Mouse (Mus musculus) liver, embryonic 16.5 days (tissue): Measurements from ENCODE around the gene Mtmr10. TPM values are rescaled to one million over a fixed set of nuclear protein-coding genes. Genes with fewer than 3 reads are reported as not detected.

Experiments
- ATAC-seq: fragments of 200-750 bp; cut with Nextera tagmentation; 2 replicates; pipeline ENCODE4 v1.8.0; 2017; ENCODE audit warnings: low read depth, mild to moderate bottlenecking, moderate number of reproducible peaks, moderate library complexity
- H3K27ac ChIP-seq: fragments of 300-500 bp; sonication (generic); 2 replicates; pipeline ENCODE4 v1.5.1; 2014; ENCODE audit warnings: mild to moderate bottlenecking, low read length
- H3K27me3 ChIP-seq: fragments of 300-500 bp; sonication (generic); 2 replicates; pipeline ENCODE4 v1.6.1; 2014; ENCODE audit warnings: low read depth, low read length, mixed read lengths; ENCODE audit not compliant: control insufficient read depth, insufficient read depth
- H3K36me3 ChIP-seq: fragments of 300-500 bp; sonication (generic); 2 replicates; pipeline ENCODE4 v1.6.1; 2014; ENCODE audit warnings: mild to moderate bottlenecking; ENCODE audit not compliant: control insufficient read depth, insufficient read depth
- H3K4me1 ChIP-seq: fragments of 300-500 bp; sonication (generic); 2 replicates; pipeline ENCODE4 v1.6.1; 2014; ENCODE audit warnings: low read depth, low read length, mixed read lengths; ENCODE audit not compliant: control insufficient read depth
- H3K4me2 ChIP-seq: fragments of 300-500 bp; sonication (generic); 2 replicates; pipeline ENCODE4 v1.6.1; 2014; ENCODE audit warnings: low read depth, low read length, mixed read lengths
- H3K4me3 ChIP-seq: fragments of 300-500 bp; sonication (generic); 2 replicates; pipeline ENCODE4 v1.5.1; 2014; ENCODE audit warnings: low read depth, mild to moderate bottlenecking, low read length
- H3K9ac ChIP-seq: fragments of 300-500 bp; sonication (generic); 2 replicates; pipeline ENCODE4 v1.6.1; 2014; ENCODE audit warnings: low read depth, low read length
- H3K9me3 ChIP-seq: fragments of 300-500 bp; sonication (generic); replicated peaks from 2 replicates; pipeline ENCODE4 v1.6.1; 2016; ENCODE audit warnings: low read length; ENCODE audit not compliant: control insufficient read depth
- WGBS: fragments of 180-500 bp; shearing (Covaris S2); extraction: QIAGEN DNeasy Blood & Tissue Kit; methylation state at CpG from one replicate; pipeline ENCODE4 v1.1.7; 2014; ENCODE audit not compliant: insufficient replicate concordance; 5-methylcytosine and 5-hydroxymethylcytosine counted together
- polyA plus RNA-seq: library from polyadenylated mRNA; unstranded; fragments of >200 nt; fragmentation: Nextera tagmentation; extraction: Ambion mirVana; gene quantifications from 2 replicates; pipeline ENCODE4 v1.2.1, GENCODE M21; 2015

The Mtmr10 gene
- polyA plus RNA-seq, 1 experiment from 2014 or later, result 5.7 TPM

DNA sequence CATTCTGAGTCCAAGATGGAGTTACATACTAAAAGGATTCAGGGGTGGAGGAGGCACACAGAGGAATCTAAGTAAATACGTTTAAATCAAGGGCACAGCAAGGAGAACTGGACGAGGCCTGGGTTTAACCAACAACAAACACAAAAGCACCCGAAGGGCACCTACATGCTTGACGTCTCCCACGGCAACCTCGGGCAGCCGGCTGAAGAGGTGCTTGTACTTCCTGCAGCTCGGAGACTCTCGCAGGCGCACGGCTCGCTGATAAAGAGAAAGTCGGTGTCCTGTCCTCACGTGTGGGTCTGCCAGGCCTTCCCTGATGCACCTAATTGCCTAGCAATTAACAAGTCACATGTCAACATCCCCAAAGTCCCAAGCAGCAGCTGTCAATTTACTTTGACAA is 66.8 kb downstream of the Mtmr10 start:
- Histone ChIP-seq H3K27ac (no peak overlapping the region), H3K4me3 (no peak overlapping the region), H3K4me2 (no peak overlapping the region), H3K36me3 (no peaks in the 10 kb centered on the region), H3K9me3 (no peaks in the 10 kb centered on the region), H3K4me1 (no peaks in the 10 kb centered on the region), H3K27me3 (no peaks in the 10 kb centered on the region), H3K9ac (no peak overlapping the region)
- no peak for ATAC-seq
- WGBS, result 78% methylated on average over 14 of the region's 14 CpGs

DNA sequence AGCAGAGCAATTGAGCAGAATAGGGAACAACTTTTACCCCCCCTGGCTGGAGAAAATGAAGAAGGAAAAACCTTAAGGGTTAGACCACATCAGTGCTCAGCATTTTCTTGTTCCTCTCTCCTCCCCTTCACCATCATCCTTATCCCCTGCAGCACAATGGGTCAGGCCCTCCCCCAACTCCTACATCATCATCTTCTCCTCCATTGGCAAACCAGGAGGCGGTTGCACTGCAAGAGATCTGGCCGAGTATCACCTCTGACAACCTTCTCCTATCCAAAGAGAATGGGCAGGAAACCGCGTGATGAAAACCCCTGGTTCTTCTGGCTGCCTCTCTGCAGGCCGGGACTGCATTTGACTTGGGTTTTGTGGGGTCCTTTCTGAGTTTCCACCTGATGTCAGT is 69.2 kb downstream of the Mtmr10 start:
- Histone ChIP-seq H3K9ac (no peak overlapping the region), H3K4me3 (no peak overlapping the region), H3K9me3 (no peaks in the 10 kb centered on the region), H3K27ac (no peak overlapping the region), H3K27me3 (no peaks in the 10 kb centered on the region), H3K4me1 (no peaks in the 10 kb centered on the region), H3K4me2 (no peak overlapping the region), H3K36me3 (no peaks in the 10 kb centered on the region; the same call in 1 of the 2 replicates)
- peak; percentile 15; the same call in 1 of the 2 replicates for ATAC-seq
- 71% methylated on average over 5 of the region's 5 CpGs for WGBS

DNA sequence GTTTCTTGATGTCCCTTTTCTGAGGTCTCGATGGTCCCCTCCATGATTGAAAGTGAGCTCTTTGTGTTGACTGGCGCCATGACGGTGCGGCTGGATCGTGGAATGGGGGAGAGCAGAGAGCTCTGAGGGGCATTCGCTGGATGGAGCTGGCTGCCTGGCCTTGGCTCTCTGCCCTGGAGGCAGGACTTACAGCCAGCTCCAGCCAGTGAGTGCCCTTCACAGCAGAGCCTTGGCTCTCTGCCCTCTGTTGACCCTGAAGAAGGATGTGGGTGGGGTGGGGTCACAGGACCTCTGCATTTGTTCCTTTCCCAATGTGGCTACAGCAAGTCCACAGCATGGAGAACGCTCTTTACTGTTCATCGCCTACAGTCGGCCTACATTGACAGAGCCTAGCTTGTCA is 70.0 kb downstream of the Mtmr10 start:
- no peaks in the 10 kb centered on the region for H3K9me3 ChIP-seq
- ATAC-seq, result peak; percentile 39
- no peak overlapping the region for H3K27ac ChIP-seq
- 73% methylated on average over 9 of the region's 9 CpGs for WGBS
- H3K4me1 ChIP-seq, result no peaks in the 10 kb centered on the region
- no peak overlapping the region for H3K9ac ChIP-seq
- no peaks in the 10 kb centered on the region; the same call in 1 of the 2 replicates for H3K36me3 ChIP-seq
- no peaks in the 10 kb centered on the region for H3K27me3 ChIP-seq
- H3K4me3 ChIP-seq, result no peak overlapping the region
- H3K4me2 ChIP-seq, result no peak overlapping the region

DNA sequence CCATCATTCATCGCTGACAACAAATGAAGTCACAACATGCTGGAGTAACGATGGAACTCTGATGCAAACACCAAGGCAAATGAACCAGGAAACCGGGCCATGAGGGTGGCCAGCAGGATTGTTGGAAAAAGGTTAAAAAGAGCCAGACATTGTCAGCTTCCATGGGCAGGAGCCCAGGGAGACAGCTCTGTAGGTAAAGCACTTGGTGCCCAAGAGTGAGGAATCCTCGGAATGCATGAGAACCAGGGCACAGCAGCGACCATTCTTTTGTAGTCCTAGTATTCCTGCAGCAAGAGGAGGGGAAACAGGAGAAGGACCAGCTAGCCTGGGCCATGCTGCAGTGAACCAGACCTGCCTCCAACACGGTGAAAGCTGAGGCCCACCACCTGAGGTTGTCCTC is 71.2 kb downstream of the Mtmr10 start:
- 75% methylated on average over 6 of the region's 6 CpGs for WGBS
- no peaks in the 10 kb centered on the region; the same call in 1 of the 2 replicates for H3K36me3 ChIP-seq

GRCm38 (mm10) chr7:64359943-64360585 is 72.6 kb downstream of the Mtmr10 start:
- H3K9me3 ChIP-seq, result no peaks in the 10 kb centered on the region
- ATAC-seq, result no peak
- 71% methylated on average over 20 of the region's 20 CpGs for WGBS
- no peaks in the 10 kb centered on the region; the same call in 1 of the 2 replicates for H3K36me3 ChIP-seq
- no peaks in the 10 kb centered on the region for H3K4me1 ChIP-seq
- no peak overlapping the region for H3K4me2 ChIP-seq
- H3K9ac ChIP-seq, result no peak overlapping the region
- no peak overlapping the region for H3K4me3 ChIP-seq
- H3K27ac ChIP-seq, result no peak overlapping the region
- no peaks in the 10 kb centered on the region for H3K27me3 ChIP-seq

More for the DNA sequence above, 71.2 kb downstream of the Mtmr10 start:
- Histone ChIP-seq H3K27ac (no peak overlapping the region), H3K4me2 (no peak overlapping the region), H3K9me3 (no peaks in the 10 kb centered on the region), H3K9ac (no peak overlapping the region), H3K4me3 (no peak overlapping the region), H3K27me3 (no peaks in the 10 kb centered on the region), H3K4me1 (no peaks in the 10 kb centered on the region)
- ATAC-seq, result no peak

DNA sequence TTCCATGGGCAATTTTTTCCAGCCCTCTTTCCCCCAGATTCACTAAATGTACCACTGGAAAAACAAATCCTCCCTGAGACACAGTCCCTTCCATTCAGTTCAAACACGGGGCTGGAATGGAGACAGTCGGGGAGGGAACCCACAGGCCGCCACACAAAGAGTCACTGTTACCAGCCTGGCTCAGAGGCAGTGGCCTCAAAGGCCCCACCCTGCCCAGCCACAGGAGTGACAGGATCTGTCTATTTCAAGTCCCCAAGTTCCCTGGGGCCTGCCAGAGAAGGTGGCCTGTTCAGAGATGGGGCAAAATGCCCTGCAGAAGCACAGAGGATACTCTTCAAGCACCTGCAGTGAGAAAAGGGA is 73.1 kb downstream of the Mtmr10 start:
- H3K4me1 ChIP-seq, result no peaks in the 10 kb centered on the region
- WGBS, result 43% methylated on average over 3 of the region's 3 CpGs
- H3K36me3 ChIP-seq, result no peaks in the 10 kb centered on the region; the same call in 1 of the 2 replicates
- H3K9ac ChIP-seq, result no peak overlapping the region
- ATAC-seq, result no peak
- no peak overlapping the region for H3K4me2 ChIP-seq
- H3K9me3 ChIP-seq, result no peaks in the 10 kb centered on the region
- H3K27me3 ChIP-seq, result no peaks in the 10 kb centered on the region
- no peak overlapping the region for H3K27ac ChIP-seq
- no peak overlapping the region for H3K4me3 ChIP-seq

DNA sequence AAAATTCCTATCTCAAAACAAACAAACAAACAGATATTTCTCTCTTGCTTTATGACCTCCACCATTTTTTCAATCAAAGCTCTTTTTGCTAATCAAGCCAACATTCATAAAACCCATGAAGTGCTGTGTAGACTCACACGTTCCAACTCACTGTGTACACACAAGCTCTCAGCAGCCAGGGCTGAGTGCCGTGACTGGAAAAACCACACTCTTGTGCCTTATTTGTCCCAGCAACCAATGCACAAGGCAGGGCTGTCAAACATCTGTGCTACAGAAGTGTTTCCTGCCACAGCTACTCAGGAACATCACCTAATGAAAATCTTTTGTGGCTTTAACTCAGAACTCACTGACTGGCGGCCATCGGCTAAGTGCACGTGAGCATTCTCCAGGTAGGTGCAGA is 78.4 kb downstream of the Mtmr10 start:
- no peak for ATAC-seq

DNA sequence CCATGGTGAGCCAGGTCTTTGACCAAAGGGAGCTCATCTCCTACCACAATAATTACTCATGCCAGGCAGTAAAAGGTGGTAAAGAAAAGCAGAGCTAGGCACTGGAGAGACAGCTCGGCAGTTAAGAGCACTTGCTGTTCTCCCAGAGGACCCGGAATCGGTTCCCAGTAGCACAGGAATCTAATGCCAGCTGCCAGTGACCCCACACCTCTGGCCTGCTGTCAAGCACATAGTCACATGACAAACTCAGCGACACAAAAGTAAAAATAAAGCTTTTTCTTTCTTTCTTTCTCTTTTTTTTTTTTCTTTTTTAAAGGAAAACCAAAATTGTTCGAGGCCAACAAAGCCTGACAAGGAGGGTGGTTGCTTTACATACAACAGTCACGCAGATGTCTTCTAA is 82.4 kb downstream of the Mtmr10 start:
- ATAC-seq, result no peak
- H3K4me1 ChIP-seq, result peaks cover 4% of the 10 kb centered on the region
- 77% methylated on average over 6 of the region's 6 CpGs for WGBS
- no peak overlapping the region for H3K9ac ChIP-seq
- H3K36me3 ChIP-seq, result no peaks in the 10 kb centered on the region
- no peak overlapping the region for H3K4me3 ChIP-seq
- H3K27ac ChIP-seq, result no peak overlapping the region
- no peaks in the 10 kb centered on the region for H3K9me3 ChIP-seq
- H3K27me3 ChIP-seq, result no peaks in the 10 kb centered on the region
- no peak overlapping the region for H3K4me2 ChIP-seq

More for the DNA sequence above, 78.4 kb downstream of the Mtmr10 start:
- H3K9ac ChIP-seq, result no peak overlapping the region
- no peak overlapping the region for H3K4me3 ChIP-seq
- no peaks in the 10 kb centered on the region for H3K9me3 ChIP-seq
- H3K27ac ChIP-seq, result no peak overlapping the region
- H3K4me1 ChIP-seq, result no peaks in the 10 kb centered on the region
- no peaks in the 10 kb centered on the region for H3K27me3 ChIP-seq
- no peak overlapping the region for H3K4me2 ChIP-seq
- WGBS, result 73% methylated on average over 5 of the region's 5 CpGs
- H3K36me3 ChIP-seq, result no peaks in the 10 kb centered on the region; the same call in 1 of the 2 replicates

DNA sequence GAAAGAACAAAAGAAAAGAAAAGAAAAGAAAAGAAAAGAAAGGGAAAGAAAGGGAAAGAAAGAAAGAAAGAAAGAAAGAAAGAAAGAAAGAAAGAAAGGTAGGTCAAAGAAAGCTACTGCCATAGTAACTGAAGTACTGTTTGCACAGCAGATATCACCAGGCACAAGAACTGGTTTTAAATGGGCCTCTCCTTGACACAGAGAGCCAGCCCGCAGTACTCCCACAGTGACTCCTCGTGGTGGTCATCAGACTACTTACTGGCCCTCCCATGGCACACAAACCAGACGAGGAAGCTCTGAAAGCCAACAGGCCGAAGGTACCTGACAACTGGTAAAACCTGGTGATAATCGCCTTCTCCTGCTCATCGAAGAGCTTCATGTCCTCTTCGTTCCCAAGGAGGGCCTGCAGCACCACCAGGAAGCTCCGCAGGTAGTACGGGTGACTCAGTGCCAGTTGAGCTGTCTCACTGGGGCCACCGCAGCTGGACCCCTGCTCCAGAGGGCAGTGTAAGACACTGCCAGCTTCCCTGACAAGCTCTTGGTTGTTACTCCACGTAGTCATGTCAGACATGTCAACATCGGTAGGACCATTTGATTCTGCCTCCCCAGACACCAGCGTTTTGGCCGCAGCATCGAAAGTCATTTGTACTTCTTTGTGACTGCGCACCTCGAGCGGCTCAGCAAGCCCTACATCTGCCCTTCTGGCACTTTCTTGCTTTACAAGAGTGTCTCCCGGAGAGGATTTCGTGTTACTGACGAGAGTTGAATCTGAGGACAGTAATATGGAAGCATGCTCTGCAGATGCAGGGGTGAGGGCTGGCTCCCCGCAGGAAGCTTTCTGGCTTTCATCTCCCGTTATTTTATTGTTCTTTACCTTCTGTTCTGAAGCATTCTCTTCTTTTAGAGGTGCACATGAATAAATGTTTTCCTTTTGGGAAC is 84.8 kb downstream of the Mtmr10 start:
- Histone ChIP-seq H3K4me1 (peaks cover 4% of the 10 kb centered on the region), H3K27ac (no peak overlapping the region), H3K9me3 (no peaks in the 10 kb centered on the region), H3K9ac (no peak overlapping the region), H3K27me3 (no peaks in the 10 kb centered on the region), H3K4me3 (no peak overlapping the region), H3K36me3 (peaks cover 11% of the 10 kb centered on the region), H3K4me2 (no peak overlapping the region)
- ATAC-seq, result no peak
- 84% methylated on average over 23 of the region's 23 CpGs for WGBS
